Mouse (Mus musculus) olfactory bulb, adult 2 months (tissue): ENCODE results near the gene Birc7.

Experiments
- CTCF ChIP-seq: fragments of 200-500 bp; IDR thresholded peaks from 2 replicates; pipeline ENCODE4 v1.5.1; 2012; ENCODE audit warnings: low read depth, mild to moderate bottlenecking, low read length, moderate library complexity; ENCODE audit not compliant: insufficient read depth
- POLR2A ChIP-seq: fragments of 200-500 bp; IDR thresholded peaks from 2 replicates; pipeline ENCODE4 v1.6.1; 2012; ENCODE audit warnings: mild to moderate bottlenecking, low read depth, low read length, moderate library complexity; ENCODE audit not compliant: insufficient read depth

DNA sequence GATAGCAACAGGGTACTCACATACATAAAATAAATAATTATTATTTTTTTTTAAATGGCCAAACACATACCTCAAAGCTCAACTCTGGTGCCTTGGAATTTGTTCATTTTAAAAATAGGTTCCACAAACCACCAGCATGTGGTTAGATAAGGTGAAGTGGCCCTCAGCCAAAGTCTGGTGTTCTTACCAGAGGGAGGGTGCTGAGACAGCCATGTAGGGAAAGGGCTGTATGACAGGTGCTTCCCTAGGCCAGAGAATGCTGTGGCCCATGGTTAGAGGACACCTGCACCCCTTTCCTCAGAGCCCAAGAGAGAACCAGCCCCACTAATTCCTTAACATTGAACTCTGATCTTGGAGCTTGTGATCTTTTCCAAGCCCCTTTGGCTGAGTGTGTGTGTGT, 11.4 kb downstream of the Birc7 start:
- TF ChIP-seq CTCF (no peak), POLR2A (no peak)
